Mouse (Mus musculus) neural tube, embryonic 11.5 days (tissue): Measurements from ENCODE around the gene Tgm2. TPM values are rescaled to one million over a fixed set of nuclear protein-coding genes. Genes with fewer than 3 reads are reported as not detected.

Source experiments
- ATAC-seq: fragments of 200-750 bp; cut with Nextera tagmentation; 2 replicates; pipeline ENCODE4 v1.8.0; 2017; ENCODE audit warnings: moderate number of reproducible peaks, mild to moderate bottlenecking, moderate TSS enrichment, moderate library complexity; ENCODE audit not compliant: insufficient read depth, low FRiP score, low TSS enrichment
- DNase-seq: peaks from one replicate; pipeline ENCODE4 v3.0.0-alpha.2; 2015; ENCODE audit warnings: low spot score
- H3K27ac ChIP-seq: fragments of 300-500 bp; sonication (generic); 2 replicates; pipeline ENCODE4 v1.5.1; 2014; ENCODE audit warnings: low read depth, mild to moderate bottlenecking, low read length
- H3K27me3 ChIP-seq: fragments of 300-500 bp; sonication (generic); 2 replicates; pipeline ENCODE4 v1.6.1; 2014; ENCODE audit warnings: mild to moderate bottlenecking, low read length, mixed read lengths; ENCODE audit not compliant: control insufficient read depth, insufficient read depth
- H3K36me3 ChIP-seq: fragments of 300-500 bp; sonication (generic); 2 replicates; pipeline ENCODE4 v1.6.1; 2014; ENCODE audit warnings: mild to moderate bottlenecking, low read length, moderate library complexity, mixed read lengths; ENCODE audit not compliant: control insufficient read depth, insufficient read depth
- H3K4me1 ChIP-seq: fragments of 300-500 bp; sonication (generic); 2 replicates; pipeline ENCODE4 v1.6.1; 2014; ENCODE audit warnings: low read length, mixed read lengths; ENCODE audit not compliant: control insufficient read depth, insufficient read depth
- H3K4me2 ChIP-seq: fragments of 300-500 bp; sonication (generic); 2 replicates; pipeline ENCODE4 v1.6.1; 2014; ENCODE audit warnings: low read depth, mild to moderate bottlenecking, moderate library complexity
- H3K4me3 ChIP-seq: fragments of 300-500 bp; sonication (generic); 2 replicates; pipeline ENCODE4 v1.5.1; 2014; ENCODE audit warnings: low read depth, low read length
- H3K9ac ChIP-seq: fragments of 300-500 bp; sonication (generic); 2 replicates; pipeline ENCODE4 v1.6.1; 2014; ENCODE audit warnings: mild to moderate bottlenecking, low read length
- H3K9me3 ChIP-seq: fragments of 300-500 bp; sonication (generic); 2 replicates; pipeline ENCODE4 v1.6.1; 2016; ENCODE audit warnings: low read length; ENCODE audit not compliant: control insufficient read depth
- WGBS: fragments of 180-500 bp; shearing (Covaris S2); extraction: QIAGEN DNeasy Blood & Tissue Kit; methylation state at CpG from one replicate; pipeline ENCODE4 v1.1.7; 2014; 5-methylcytosine and 5-hydroxymethylcytosine counted together
- polyA plus RNA-seq: library from polyadenylated mRNA; unstranded; fragments of >200 nt; fragmentation: Nextera tagmentation; extraction: Ambion mirVana; gene quantifications from 2 replicates; pipeline ENCODE4 v1.2.1, GENCODE M21; 2014

The Tgm2 gene
- polyA plus RNA-seq, 1 experiment from 2014 or later, result 5.3 TPM

DNA sequence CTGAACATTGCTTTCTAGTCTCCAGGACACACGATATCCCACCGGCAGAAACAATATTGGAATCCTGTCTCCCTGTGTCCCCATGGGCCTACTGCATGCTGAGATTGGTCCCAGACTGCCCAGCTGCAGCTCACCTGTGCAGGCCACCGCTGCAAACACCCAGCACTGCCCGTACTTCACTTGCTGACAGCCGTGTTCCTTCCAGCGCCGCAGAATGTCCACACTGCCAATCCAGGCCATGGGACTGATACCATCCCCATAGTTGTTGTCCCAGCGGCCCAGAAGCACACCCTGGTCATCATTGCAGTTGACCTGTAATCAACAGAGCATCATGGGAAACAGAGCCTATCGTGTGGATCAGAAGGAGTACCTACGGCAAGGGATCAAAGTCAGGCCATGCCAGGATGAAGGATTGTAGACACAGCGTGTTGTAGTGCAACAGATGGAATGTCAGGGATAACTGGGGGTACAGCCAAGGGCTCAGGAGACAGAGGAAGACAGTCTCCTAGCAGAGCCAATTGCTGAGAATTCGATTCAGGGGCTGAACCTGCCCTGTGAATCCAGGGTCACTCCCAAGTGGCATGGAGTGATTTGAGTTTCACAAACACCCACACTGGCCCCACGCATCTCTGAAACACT, 14.9 kb downstream of the Tgm2 start:
- Histone ChIP-seq H3K27me3 (no peaks in the 10 kb centered on the region), H3K9ac (no peak overlapping the region), H3K27ac (no peak overlapping the region), H3K9me3 (no peaks in the 10 kb centered on the region), H3K4me2 (no peak overlapping the region), H3K4me3 (no peak overlapping the region), H3K36me3 (no peaks in the 10 kb centered on the region), H3K4me1 (peaks cover 5% of the 10 kb centered on the region; the same call in 1 of the 2 replicates)
- WGBS, result 90% methylated on average over 13 of the region's 13 CpGs
- ATAC-seq, result no peak
- no peak for DNase-seq

- Histone ChIP-seq H3K36me3 (no peaks in the 10 kb centered on the region), H3K9me3 (no peaks in the 10 kb centered on the region), H3K27ac (no peak overlapping the region), H3K4me3 (no peak overlapping the region), H3K27me3 (no peaks in the 10 kb centered on the region), H3K4me2 (no peak overlapping the region), H3K4me1 (peaks cover 5% of the 10 kb centered on the region; the same call in 1 of the 2 replicates), H3K9ac (no peak overlapping the region)
- 56% methylated on average over 5 of the region's 5 CpGs for WGBS
- ATAC-seq (no peak), DNase-seq (peak; percentile 42)
Observed at GRCm38 (mm10) chr2:158130391-158130986, 15.7 kb downstream of the Tgm2 start.

DNA sequence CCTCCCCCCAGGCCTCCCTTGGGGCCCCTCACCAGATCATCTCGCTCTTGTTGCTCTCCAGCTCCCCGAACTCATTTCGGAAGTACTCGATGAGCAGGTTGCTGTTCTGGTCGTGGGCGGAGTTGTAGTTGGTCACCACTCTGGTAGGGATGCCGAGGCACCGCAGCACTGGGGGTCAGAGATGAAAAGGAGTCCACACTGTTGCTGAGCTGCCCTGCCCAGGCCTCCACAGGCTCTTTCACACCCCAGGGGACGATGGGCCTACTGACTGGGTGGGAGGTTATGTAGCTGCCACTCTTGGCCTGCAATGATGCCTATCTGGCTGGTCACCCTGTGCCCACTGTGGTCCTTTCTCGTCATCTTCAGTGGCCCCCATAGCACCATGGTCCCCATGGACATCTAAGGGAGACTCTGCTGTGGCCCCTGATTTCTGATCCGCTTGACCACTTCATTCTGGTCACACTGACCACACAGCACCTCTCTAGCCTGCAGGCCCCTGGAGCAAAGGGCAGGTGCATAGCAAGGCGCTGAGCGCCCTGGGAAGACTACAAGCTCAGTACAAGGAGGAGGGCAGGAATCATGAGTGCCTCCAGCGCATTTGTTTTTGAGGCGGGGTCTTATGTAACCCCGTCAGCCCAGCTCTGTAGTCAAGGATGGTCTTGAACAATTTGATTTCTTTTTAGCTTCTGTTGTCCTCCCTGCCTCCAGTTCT, 16.8 kb downstream of the Tgm2 start:
- WGBS, result 85% methylated on average over 16 of the region's 16 CpGs
- H3K27ac ChIP-seq, result no peak overlapping the region
- DNase-seq, result no peak
- H3K4me1 ChIP-seq, result peaks cover 5% of the 10 kb centered on the region; the same call in 1 of the 2 replicates
- H3K9me3 ChIP-seq, result no peaks in the 10 kb centered on the region
- H3K9ac ChIP-seq, result no peak overlapping the region
- H3K36me3 ChIP-seq, result no peaks in the 10 kb centered on the region
- no peak overlapping the region for H3K4me3 ChIP-seq
- H3K27me3 ChIP-seq, result no peaks in the 10 kb centered on the region
- no peak overlapping the region for H3K4me2 ChIP-seq
- no peak for ATAC-seq

DNA sequence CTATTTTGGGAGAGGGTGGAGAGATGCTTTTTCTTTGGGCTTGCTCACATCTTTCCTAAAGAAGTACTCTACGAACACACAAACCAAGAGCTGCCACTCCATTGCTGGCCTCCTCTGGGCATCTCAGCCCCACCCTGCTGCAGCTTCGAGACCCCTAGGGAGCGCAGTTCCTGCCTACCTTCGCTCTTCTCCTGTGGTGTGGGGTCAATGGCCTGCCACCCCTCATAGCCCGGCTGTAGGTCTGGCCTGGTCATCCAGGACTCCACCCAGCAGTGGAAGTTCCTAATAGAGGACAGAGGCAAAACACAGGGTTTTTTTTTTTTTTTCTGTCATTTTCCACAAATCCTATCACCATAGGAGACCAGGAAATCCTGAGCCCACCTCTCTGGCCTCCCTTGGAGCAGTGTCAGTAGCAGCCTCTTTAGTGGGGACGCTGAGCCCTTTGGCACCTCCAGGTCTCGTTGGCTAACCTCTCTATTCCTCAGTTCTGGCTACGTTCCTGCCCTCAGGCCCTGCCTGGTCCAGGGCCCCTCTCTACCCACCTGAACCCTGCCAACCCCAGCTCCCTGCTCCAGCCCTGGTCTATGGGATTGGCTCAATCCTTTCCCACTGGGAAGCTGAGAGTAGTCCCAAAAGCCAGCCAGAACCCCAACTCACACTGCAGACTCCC, 17.6 kb downstream of the Tgm2 start:
- peaks cover 5% of the 10 kb centered on the region; the same call in 1 of the 2 replicates for H3K4me1 ChIP-seq
- no peak overlapping the region for H3K9ac ChIP-seq
- no peak for DNase-seq
- WGBS, result 79% methylated on average over 8 of the region's 8 CpGs
- no peaks in the 10 kb centered on the region; the same call in 1 of the 2 replicates for H3K36me3 ChIP-seq
- H3K4me2 ChIP-seq, result no peak overlapping the region
- no peak for ATAC-seq
- no peak overlapping the region for H3K4me3 ChIP-seq
- no peaks in the 10 kb centered on the region for H3K27me3 ChIP-seq
- H3K9me3 ChIP-seq, result no peaks in the 10 kb centered on the region
- no peak overlapping the region for H3K27ac ChIP-seq

DNA sequence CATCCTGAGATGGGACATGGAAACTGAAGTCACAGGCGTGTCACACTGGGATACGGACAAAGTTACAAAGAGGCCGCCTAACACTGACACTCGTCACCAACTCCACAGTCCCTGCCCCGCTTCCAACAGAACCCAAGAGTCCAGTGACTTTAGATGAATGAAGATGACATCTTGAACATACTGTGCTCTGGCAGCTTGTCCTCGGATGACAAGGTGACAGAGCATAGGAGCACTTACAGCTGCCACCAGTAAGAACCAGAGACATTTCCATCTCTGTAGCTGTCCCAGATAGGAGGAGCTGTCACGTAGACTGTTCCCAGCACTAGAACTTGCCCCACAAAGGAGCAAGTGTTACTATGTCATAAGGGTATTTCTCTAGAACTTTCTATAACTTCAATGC, 18.4 kb downstream of the Tgm2 start:
- Histone ChIP-seq H3K36me3 (no peaks in the 10 kb centered on the region; the same call in 1 of the 2 replicates), H3K27me3 (no peaks in the 10 kb centered on the region), H3K9me3 (no peaks in the 10 kb centered on the region), H3K4me2 (no peak overlapping the region), H3K27ac (no peak overlapping the region), H3K4me1 (peaks cover 5% of the 10 kb centered on the region; the same call in 1 of the 2 replicates), H3K4me3 (no peak overlapping the region), H3K9ac (no peak overlapping the region)
- ATAC-seq (no peak), DNase-seq (no peak)
- WGBS, result 86% methylated on average over 7 of the region's 7 CpGs

DNA sequence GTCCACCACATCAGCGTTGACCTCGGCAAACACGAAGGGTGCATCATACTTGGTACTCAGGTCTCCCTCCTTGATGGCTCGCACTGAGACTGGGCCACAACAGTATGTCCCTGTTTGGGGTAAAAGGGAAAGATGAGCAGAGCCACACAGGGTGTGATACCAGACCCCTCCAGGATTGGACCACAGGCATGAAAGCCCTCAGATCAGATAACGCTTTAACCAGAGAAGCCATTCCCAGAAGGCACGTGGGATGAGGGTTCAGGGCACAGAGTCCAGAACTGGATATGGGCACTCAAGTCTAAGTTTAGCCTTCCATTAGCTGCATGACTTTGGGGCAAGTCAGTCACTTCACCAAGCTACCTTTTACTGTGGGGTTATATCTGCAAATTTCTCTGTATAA, 19.0 kb downstream of the Tgm2 start:
- no peak for ATAC-seq
- WGBS, result 91% methylated on average over 6 of the region's 6 CpGs
- H3K4me3 ChIP-seq, result no peak overlapping the region

GRCm38 (mm10) chr2:158122814-158123213, 23.4 kb downstream of the Tgm2 start:
- WGBS, result 86% methylated on average over 6 of the region's 6 CpGs
- DNase-seq, result no peak
- ATAC-seq, result no peak
- Histone ChIP-seq H3K4me3 (no peak overlapping the region), H3K27ac (no peak overlapping the region), H3K9ac (no peak overlapping the region; the same call in 1 of the 2 replicates), H3K9me3 (no peaks in the 10 kb centered on the region), H3K4me2 (no peak overlapping the region), H3K27me3 (no peaks in the 10 kb centered on the region), H3K4me1 (no peaks in the 10 kb centered on the region), H3K36me3 (no peaks in the 10 kb centered on the region; the same call in 1 of the 2 replicates)

More for the DNA sequence above, 19.0 kb downstream of the Tgm2 start:
- no peak for DNase-seq
- H3K27ac ChIP-seq, result no peak overlapping the region
- no peaks in the 10 kb centered on the region; the same call in 1 of the 2 replicates for H3K36me3 ChIP-seq
- no peak overlapping the region; the same call in 1 of the 2 replicates for H3K9ac ChIP-seq
- no peak overlapping the region for H3K4me2 ChIP-seq
- H3K4me1 ChIP-seq, result peaks cover 5% of the 10 kb centered on the region; the same call in 1 of the 2 replicates
- H3K27me3 ChIP-seq, result no peaks in the 10 kb centered on the region
- no peaks in the 10 kb centered on the region for H3K9me3 ChIP-seq

GRCm38 (mm10) chr2:158121645-158122326, 24.4 kb downstream of the Tgm2 start:
- H3K9ac ChIP-seq, result no peak overlapping the region
- WGBS, result 79% methylated on average over 9 of the region's 12 CpGs
- ATAC-seq, result no peak

More at GRCm38 (mm10) chr2:158121645-158122326, 24.4 kb downstream of the Tgm2 start:
- Histone ChIP-seq H3K4me2 (no peak overlapping the region), H3K4me3 (no peak overlapping the region), H3K27me3 (no peaks in the 10 kb centered on the region), H3K9me3 (no peaks in the 10 kb centered on the region), H3K36me3 (no peaks in the 10 kb centered on the region; the same call in 1 of the 2 replicates), H3K27ac (no peak overlapping the region), H3K4me1 (no peaks in the 10 kb centered on the region)
- DNase-seq, result no peak
